Mouse (Mus musculus) bone marrow, adult 2 months (tissue): Measurements from ENCODE around the gene Crygs.

ENCODE experiments used
- CTCF ChIP-seq: fragments of 200-500 bp; IDR thresholded peaks from 2 replicates; pipeline ENCODE4 v1.5.1; 2011; ENCODE audit warnings: low read length, control low read depth; ENCODE audit not compliant: control insufficient read depth, insufficient read depth
- POLR2A ChIP-seq: fragments of 200-500 bp; IDR thresholded peaks from 2 replicates; pipeline ENCODE4 v1.6.1; 2011; ENCODE audit warnings: low read depth, mild to moderate bottlenecking, control low read depth, low read length, borderline replicate concordance; ENCODE audit not compliant: control insufficient read depth

- TF ChIP-seq CTCF (no peak), POLR2A (no peak)
Measured at GRCm38 (mm10) chr16:22844061-22844801, 32.9 kb upstream of the Crygs start.
